Mouse (Mus musculus) kidney, postnatal 10 days (tissue): ENCODE measurements around the gene Cox17.

ENCODE experiments used
- DNase-seq: peaks from one replicate; pipeline ENCODE4 v3.0.0; 2021; ENCODE audit warnings: mixed read lengths

The Cox17 gene

DNA sequence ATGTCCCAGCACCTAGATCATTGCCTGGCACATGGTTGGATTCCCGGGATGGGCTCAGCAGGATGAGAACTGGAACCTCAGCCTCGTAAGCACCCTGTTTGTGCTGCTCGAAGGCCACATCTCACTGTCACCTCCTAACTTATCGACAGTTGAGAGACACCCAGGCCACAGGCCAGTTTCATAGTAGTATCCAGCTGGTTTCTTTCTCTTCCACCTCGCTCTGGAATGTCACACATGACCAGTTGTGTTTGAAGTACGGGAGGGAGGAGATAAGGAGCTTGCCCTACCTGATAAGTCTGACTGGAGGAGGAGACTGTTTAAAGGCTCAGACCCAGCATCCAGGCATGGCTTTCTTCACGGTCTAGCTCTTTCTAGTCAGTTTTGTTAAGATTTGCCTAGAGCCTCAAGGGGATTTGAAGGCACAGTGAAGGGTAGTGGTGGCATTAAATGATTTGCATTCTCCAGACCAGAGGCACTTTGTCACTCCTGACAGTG, 3.6 kb downstream of the Cox17 start:
- no peak for DNase-seq

DNA sequence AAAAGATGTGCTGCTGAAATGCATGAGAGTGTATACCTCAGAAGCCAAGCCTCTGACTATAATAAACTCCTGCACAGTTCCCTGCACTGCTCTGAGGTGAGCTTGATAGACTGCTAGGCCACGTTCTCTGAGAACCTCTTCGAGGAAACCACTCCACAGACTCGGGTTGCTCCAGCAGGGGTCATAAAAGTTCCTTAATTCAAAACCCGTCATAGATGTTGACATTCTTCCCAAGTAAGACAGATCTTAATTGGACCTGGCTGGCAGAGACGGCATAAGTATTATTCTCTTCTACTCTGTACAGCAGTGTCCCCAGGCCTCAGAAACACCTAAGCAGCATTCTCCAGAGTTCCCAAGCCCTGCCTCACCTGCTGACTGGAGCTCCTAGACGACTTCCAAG, 4.1 kb downstream of the Cox17 start:
- no peak for DNase-seq

GRCm38 (mm10) chr16:38352031-38352430, 5.2 kb downstream of the Cox17 start:
- DNase-seq, result no peak

GRCm38 (mm10) chr16:38352851-38353250, 6.1 kb downstream of the Cox17 start:
- no peak for DNase-seq

GRCm38 (mm10) chr16:38353642-38354041, 6.9 kb downstream of the Cox17 start:
- DNase-seq, result no peak

DNA sequence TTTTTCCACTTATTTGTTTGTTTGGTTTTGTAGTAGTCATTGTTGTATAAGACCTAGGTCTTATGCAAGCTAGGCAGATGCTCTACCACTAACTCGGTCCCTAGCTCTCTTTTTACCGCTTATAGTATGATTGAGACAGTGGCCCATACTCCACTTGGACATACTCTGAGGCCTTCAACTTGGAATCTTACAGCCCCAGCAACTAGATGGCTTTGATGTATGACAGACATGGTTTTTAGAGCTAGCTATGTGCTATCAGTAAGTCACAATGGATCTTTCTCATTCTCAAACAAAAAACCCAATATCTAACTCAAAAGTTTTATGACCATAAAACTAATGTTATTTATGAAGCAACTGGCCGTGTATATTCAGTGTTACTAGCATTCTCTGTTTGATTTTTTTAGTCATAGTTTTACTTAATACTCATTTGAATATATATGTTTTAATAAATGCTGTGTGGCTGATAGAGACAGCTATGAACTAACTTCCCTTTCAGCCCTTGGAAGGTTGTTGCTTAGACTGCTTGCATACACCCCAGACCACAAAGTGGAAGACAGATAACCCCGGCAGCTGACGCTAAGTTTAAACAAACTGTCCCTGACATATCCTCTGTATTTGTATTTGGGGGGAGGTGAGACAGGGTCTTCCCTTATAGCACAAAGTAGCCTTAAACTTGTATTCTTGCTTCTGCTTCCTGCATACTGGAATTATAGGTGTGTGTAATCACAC, 7.6 kb downstream of the Cox17 start:
- DNase-seq, result no peak

- DNase-seq, result no peak
These were observed 11.5 kb downstream of the Cox17 start for GRCm38 (mm10) chr16:38358256-38358812.

DNA sequence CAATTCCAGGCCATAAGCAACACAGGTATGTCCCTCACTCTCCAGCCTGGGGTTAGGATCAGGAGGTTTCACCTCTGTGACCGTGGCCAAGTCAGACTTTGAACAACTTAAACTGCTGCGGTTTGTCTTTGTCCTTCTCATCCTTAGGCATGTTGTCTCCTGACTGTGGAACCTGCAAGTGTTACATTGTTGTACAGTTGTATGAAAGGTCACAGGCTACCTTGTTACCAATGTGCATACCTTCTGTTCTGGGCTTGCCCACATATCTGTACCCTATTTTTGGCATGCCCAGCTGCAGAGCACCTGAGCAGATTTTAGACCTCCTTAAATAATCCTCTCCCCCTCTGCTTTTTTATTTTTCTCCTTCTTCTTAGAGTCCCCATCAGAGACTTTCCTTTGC, 12.4 kb downstream of the Cox17 start:
- DNase-seq, result no peak

DNA sequence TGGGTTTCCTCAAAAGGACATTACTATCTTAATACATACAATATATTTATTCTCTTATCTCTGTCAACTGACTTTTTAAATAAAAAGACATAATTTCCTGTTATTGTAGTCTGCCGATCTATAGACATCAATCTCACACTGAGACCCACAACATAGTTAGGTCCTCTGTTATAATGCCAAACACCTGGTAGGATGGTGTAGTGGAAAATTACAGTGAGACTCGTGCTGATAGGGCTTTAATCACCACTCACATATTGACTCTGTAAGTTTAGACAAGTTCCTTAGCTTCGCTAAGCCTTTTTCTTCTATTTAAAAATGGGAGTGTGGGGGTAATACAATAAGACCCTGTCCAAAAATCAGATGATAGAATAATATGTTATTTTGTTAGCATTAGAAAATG, 13.1 kb downstream of the Cox17 start:
- DNase-seq, result no peak

GRCm38 (mm10) chr16:38360317-38360716, 13.5 kb downstream of the Cox17 start:
- DNase-seq, result no peak

- no peak for DNase-seq
These were observed 15.1 kb downstream of the Cox17 start, which contains the start of gene Popdc2 for GRCm38 (mm10) chr16:38361933-38362332. Gene Popdc2 (plus strand): TSS chr16:38362209.

GRCm38 (mm10) chr16:38362493-38363255, 15.9 kb downstream of the Cox17 start:
- no peak for DNase-seq

DNA sequence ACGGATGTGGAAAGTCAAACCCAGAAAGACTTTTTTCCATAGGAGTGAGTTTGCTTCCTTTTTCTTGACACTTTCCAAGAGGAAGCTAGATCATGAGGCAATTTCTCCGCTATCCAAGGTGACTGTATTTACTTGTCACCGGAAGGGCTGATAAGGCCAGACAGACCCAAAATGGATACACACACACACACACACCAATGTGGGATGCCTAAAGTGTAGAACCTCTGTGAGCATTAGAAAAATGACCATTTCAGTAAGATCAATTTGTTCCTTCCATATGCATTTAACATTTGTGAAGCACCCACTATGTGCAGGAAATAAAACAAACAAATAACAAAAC, 16.4 kb downstream of the Cox17 start:
- no peak for DNase-seq

DNA sequence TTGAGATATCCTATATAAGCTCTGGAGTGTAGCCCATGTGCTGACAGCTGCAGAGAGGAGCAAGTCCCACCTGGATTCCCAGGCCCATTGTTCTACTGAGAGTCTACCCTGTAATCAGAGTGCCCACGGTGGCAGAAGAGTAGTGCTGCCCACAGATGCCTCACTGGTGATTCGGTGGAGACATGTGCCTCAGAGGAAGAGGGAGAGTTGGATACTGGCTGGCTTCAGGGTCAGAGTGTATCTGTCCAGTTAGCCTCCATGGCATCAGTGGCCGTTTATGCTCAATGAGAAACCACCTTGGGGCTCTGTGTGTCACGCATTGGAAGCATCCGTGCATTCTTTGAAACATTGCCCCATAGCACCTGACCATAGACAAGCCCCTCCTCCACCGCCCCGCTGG, 16.9 kb downstream of the Cox17 start:
- DNase-seq, result no peak

DNA sequence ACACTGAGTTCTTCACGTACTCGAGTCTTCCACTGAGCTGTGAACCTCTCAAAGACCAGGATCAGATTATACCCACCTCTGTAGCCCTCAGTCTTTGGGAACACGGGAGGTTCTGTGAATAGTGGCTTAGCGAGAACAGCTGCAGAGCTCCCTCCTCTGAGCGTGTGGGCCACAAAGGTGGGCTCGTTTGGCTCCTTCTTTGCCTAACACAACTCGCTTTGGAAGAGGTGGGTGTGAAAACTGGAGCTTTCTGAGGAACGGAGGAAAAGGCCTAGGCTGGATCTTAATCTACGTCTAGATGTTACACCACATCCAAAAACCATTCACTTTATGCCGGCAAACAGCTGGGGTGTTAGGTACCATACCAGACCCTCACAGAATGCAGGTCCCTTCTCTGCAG, 18.6 kb downstream of the Cox17 start:
- DNase-seq, result no peak

DNA sequence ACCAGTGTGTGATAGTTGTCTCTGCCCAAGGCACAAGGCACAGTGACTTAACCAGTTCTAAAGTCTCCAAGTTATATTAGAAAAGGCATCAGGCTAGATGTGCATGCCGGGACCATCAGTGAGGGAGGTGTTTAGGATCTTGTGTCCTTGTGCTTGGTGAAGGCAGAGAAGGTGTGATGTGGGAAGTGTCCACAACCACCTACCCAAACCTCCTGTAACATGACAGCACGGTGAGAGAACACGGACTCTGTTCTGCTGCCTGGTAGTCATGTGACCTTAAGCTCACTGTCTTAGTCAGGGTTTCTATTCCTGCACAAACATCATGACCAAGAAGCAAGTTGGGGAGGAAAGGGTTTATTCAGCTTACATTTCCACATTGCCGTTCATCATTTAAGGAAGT, 19.4 kb downstream of the Cox17 start:
- DNase-seq, result no peak

GRCm38 (mm10) chr16:38368336-38368735, 21.5 kb downstream of the Cox17 start:
- no peak for DNase-seq

DNA sequence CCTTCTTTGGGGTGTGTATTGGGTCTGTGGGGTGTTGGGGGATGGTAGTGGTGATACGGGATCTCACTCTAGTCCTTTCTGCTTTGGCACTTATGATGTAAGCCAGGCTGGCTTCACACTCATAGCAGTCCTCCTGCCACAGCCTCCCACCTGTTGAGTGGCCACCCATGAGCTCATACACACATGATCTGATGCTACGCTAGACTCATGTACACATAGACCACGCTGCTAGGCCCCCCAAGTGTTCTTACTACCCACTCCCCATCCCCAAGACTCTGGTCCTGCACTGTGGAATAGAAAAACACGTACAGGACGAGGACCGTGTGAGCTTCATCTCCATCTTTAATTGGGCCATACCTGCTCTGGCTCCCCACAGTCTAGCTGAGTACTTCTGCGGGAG, 22.2 kb downstream of the Cox17 start:
- DNase-seq, result no peak

- DNase-seq, result no peak
These were observed 22.6 kb downstream of the Cox17 start for GRCm38 (mm10) chr16:38369431-38369830.

DNA sequence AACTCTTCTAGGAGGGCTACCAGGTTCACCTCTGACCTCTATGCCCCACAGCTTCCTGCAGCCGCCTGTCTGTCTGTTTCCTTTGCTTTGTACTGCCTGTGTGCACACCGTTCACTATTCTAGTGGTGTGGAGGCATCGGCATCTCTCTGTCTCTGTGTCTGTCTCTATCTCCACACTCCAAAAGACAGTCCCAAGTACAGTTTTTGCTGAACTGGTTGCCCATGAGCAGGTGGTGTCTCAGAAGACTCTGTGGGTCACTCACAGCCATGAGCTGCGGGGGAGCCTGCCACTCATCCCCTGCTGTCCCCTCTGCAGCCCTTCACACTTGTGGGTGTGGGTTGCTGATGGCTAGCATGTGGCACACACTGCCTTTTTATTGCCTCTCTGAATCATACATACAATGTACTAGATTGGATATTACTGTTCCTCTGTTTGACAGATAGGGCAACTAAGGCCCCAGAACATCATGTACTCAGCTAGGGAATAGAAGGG, 23.2 kb downstream of the Cox17 start:
- no peak for DNase-seq

DNA sequence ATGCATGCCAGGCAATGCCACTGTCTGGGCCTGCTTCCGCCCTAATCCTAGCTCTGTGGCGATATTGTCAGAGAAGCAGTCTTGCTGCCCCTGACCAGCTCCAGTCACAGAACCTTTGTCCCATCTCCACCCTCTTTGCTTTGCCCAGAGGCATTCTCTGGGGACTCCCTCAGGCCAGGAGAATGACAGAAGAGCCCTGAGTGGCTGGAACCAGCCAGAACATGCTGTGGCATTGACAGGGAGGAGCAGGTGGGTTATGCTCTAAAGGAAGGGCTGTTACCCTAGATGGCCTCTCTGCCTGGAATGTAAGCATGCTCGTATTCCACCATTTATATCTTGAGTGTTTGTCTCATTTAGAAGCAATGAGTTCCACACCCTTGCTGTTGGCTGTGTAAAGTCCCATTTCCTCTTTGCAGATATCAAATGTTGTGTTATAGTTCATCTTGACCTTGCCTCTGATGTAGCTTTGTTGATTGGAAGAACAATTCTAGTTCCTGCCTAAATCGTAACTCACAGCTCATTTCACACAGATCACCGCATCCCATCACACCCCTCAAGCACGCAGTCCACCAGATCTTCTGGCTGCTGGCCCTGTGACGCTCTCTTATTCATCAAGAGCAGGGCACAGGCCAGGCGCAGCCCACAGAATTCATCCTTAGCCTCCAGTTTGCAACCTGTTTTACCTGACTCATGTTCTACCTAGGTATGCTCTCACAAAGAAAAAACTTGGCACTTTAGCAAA, 24.0 kb downstream of the Cox17 start:
- no peak for DNase-seq

DNA sequence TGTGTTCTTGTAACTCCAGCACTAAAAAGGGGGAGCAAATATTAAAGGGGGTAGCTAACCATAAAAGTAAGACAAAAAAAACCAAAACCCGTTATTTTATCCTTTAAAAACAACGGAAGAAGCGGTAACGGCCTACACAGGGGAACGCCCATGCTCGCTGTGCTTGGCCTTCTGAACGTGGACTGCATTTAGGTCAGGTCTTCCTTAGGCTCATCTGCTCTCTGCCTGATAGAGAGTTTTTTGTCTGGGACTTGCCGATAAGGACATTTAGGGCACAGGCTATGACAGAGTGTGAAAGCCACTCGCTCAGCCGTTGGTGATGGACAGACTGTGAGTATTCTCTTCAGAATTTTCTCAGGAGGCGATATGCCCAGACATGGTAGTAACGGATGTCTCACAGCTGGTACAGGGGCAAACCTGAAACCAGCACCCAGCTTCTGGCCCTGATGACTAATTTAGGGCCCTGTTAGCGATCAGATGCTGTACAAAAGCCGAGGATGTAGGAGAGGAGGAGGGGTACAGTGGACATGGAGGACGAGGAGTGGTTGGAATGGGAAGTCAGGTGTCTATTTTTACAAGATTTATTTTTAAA, 25.0 kb downstream of the Cox17 start:
- DNase-seq, result no peak

DNA sequence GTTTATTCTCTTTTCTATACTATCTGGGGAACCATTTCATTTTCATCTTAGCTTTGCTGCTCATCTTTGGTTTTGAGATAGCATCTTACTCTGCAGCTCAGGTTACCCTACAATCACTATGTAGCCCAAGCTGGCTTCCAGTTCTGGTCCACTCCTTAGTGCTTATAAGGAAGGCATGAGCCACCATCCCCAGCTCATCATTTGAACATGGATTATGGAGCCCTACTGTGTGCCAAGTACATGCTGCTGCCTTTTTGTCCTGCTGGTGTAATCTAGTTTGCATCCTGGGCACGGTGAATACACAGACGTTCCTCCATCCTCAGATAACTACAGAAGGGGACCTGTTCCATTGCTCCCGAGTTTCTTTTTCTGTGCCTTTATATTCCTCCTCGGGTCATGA, 26.1 kb downstream of the Cox17 start:
- no peak for DNase-seq
